Mouse (Mus musculus): ENCODE measurements around the gene Hpca.

Hpca gene

DNA sequence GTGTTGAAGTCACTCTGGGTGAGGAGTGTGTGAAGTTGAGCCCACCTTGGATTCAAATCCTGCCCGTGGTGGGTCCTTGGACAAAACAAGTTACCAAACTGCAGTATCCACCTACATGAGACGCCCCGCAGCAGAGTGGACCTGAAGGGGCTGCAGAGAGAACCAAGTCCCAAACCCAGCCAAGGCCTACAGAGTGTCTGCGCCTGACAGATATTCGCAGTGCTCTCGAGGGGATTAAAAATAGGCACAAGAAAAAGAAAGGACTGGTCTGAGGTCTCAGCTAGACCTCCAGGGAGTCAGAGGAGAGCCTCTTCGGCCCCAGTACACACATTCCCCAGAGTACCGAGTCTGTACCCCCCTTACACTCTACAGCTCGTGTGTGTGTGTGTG lies 14.3 kb upstream of the Hpca start:
- DNase-seq (ENCODE audit: low spot score), result no peak

DNA sequence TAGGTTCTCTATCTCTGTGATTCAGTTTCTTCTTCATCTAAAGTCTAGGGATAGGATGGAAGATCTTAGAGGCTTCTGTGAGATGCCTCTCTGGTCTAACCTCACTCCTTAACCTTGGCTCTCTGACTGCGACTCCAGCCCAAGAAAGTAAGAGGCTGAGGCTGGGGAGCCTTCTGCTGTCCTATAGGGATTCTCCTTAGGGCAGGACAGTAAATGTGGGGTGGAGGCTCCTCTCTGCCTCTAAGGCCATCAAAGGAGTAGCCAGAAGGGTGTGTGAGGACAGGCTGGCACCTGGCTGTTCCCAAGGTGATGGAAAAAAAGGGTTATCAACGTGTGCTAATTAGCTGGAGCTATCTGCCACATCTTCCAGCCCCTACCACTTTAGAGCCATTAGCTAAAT lies 13.8 kb upstream of the Hpca start:
- no peak for DNase-seq (ENCODE audit: low spot score)

DNA sequence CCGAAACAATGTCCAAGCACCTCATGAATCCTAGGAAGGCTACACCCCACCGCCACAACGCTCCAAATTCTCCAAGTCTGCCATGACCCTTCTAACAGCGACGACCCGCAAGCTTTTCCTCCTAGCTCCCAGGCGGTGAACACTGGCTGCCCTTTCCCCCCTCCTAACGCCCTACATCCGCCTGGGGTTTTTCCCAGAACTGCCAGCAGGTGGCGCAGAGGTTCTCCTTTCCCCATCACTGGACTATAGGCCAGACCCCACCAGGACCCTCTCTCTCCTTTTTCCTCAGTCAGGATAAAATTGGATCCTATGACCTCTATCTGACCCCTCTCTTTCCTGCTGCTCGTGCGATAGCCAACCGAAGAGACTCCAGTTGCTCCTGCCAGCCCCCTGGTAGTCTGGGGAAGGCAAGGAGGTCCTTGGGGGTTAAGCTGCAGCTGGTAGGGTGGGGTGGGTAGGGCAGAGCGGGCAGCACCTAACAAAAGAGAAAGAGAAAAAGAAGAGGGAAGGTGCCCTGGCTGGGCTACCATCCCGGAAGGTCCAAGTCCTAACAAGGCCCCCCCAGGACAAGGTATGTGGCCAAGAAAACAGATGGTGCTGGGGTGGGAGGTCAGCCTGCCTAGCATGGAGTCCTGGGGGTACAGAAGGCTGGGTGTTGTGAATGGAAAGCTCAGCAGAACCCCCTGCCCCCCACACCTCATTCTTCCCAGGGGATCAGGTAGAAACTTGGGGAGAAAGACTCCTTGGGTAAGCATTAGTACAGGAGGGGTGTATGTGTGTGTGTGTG lies 13.2 kb upstream of the Hpca start:
- DNase-seq (ENCODE audit: low spot score), result no peak

DNA sequence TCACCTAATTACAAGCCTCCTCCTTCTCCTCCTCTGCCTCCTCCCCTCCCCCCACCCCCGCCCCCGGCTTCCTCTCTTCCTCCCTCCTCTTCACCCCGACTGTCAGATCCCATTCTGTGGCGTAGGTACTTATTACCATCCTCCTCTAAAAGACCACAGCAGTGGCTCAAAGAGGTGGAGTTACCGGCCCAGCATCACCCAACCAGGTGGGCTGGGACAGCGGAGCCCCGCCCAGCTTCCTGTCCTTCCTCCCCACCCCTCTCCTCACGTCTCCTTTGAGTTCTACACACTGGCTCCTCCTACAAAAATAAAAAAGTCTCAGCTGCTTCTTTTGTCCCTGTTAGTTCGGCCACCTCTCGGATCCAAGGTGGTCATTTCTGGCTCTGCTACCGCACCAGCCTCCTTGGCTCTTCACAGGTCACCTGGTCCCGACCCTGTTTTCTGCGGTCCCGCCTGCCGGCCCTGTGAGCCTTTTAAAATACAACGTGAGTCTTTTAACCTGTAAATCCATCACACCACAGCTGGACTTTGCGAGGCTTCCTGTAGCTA lies 9.0 kb upstream of the Hpca start:
- DNase-seq (ENCODE audit: low spot score), result no peak

DNA sequence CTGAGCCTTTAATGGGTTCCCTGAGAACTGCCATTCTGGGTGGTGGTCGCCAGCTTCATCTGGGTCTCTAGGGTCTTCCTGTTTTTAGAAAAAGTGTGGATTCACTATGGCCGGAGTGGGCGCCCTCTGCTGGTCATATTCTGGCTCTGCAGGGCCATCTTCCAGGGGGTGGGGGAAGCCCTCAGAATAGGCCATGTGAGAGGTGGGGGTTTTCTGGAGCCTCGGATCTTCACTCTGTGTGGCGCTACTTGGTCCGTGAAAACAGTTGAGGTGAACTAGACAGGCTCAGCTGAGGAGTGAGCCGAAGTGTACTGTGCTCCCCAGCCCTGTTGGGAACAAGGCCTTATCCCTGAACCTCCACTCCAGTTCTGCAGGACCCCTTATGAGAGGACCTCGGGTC lies 8.3 kb upstream of the Hpca start:
- no peak for DNase-seq (ENCODE audit: low spot score)

DNA sequence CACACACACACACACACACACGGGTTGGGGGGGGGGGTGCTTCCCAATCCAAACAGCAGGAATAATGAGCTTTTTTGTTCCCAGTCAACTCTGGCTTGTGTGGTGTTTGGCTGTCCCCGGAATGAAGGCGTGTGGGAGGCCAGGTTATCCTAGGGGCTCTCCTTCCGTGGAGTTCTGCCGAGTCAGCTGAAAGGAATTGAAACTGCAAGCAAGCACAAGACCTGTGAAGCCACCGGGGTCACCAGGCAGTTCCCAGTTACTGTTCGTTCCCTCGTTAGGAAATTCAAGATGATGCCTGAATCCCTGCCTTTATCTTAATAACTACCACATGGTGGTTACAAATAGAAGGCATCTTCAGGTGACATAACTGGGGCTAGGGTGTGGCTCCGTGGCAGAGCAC lies 7.6 kb upstream of the Hpca start:
- DNase-seq (ENCODE audit: low spot score), result no peak

DNA sequence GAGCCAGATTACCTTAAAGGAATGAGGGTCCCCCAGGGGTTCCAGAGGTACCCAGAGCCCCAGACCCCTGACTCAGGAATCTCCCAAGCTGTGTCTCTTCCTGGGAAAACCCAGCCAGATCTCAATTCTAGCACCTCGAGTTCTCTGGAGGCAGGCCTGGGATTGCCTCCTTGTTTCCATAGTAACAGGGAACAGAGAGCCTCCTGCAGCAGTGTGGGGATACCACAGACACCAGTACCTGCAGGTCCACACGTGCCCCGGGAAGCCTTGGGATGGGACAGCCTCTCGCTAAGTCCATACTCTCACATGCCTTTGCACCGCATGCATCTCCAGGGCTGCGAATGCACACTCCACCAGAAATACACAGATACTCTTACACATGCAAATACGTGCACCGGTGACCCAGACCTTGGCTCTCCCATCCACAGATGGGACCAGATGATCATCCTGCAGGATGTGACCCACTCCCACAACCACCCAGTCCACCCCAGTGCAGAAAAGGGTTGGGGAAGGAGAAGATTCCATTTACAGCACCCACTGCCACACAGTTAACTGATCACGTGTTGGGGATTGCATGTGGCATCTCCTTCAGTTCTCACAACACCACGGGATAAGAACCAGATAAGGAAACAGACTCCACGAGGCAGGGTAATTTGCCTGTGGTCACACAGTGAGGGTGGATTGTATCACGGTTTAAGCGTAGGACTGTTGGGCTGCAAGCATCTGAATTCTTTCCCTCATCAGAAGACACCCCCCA lies 6.9 kb upstream of the Hpca start:
- no peak for DNase-seq (ENCODE audit: low spot score)

DNA sequence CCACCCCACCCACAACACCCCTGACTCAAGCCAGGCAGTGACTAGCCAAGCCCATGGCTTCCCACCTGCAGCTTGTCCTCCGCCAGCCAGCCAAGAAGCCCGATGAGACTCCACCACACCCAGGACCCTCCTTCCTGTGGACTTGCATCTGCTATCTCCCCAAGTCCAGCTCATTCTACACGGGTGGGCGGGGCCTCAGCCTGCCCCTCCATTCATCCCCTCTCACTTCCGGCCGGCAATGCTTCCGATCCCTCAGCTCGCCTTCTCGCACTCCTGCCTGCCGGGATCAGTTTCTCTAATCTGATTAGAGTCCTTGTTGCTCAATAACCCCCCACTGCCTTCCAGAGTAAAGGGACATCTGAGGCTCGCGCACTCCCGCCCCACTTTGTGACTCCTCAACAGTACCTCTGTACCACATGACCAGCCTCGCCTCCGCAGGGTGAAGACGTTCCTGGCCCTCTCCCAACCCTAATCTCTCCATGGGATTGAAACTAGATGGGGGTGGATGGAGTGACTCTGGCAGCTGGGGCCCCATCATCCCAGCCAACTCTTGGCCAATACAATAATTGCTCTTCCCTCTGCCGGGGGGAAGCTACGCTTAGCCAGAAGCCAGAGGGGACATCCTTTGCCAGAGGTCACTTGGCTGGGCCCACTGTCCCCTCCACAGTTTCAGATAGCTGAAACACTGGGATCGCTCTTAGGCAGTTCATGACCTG lies 4.1 kb upstream of the Hpca start:
- DNase-seq (ENCODE audit: low spot score), result no peak

DNA sequence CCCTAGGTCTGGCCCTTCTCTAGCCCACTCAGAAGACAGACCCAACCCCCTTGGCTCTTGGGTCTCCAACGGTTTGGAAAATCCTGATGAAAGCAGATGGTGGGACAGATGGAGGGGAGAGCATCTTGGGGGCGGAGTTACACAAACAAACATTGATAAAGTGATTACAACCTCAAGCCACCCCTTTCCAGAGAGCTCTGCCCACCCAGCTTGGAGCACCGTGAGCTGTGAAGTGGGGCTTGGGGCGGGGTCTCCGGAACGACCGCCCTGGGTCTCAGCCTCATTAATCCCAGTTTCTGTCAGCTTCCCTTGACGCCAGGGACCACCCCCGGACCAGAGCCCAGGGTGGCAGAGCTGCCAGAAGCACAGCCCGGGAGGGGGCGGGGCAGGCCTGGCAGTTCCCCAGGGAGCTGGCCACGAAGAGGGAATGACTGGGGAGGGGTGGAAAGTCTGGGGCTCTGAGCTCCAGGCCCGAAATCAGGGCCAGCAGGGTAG lies 2.9 kb upstream of the Hpca start:
- no peak for DNase-seq (ENCODE audit: low spot score)

DNA sequence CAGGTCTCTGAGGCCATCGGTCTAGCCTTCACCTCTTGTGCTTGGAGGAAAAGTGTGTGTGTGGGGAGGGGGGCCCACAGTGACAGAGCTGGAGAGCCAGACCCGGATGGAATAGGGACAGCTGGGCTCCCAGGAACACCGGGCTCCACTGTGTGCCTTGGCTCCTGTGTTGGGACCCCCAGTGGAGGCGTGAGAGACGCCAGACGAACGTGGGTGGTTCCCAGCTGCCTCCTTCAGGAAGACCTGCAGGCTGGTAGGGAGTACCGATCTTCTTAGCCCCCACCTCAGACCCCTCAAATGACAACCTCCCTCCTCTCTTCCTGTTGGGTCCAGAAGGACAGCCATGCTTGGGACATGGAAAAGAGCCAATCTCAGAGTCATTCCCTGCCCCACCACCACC lies 883 bp upstream of the Hpca start:
- no peak for DNase-seq (ENCODE audit: low spot score)

DNA sequence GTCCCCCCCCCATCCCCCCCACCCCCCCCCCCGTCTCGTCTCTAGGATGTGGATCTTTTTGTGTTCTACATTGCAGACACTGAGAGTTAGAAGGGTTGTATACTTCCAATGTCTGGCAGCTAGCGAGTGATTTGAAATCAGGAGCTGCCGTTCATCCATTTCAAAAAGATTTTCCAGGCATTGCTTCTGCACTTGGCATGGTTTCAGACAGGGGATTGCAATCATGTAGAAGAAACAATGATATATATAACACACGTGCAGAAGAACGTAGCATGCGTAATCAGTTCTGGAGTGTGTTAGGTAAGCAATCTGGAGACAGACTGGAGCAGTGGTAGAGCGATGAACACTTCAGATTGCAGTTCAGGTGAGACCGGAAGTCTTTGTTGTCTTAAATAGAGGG lies 271 bp upstream of the Hpca start:
- DNase-seq (ENCODE audit: low spot score), result no peak

DNA sequence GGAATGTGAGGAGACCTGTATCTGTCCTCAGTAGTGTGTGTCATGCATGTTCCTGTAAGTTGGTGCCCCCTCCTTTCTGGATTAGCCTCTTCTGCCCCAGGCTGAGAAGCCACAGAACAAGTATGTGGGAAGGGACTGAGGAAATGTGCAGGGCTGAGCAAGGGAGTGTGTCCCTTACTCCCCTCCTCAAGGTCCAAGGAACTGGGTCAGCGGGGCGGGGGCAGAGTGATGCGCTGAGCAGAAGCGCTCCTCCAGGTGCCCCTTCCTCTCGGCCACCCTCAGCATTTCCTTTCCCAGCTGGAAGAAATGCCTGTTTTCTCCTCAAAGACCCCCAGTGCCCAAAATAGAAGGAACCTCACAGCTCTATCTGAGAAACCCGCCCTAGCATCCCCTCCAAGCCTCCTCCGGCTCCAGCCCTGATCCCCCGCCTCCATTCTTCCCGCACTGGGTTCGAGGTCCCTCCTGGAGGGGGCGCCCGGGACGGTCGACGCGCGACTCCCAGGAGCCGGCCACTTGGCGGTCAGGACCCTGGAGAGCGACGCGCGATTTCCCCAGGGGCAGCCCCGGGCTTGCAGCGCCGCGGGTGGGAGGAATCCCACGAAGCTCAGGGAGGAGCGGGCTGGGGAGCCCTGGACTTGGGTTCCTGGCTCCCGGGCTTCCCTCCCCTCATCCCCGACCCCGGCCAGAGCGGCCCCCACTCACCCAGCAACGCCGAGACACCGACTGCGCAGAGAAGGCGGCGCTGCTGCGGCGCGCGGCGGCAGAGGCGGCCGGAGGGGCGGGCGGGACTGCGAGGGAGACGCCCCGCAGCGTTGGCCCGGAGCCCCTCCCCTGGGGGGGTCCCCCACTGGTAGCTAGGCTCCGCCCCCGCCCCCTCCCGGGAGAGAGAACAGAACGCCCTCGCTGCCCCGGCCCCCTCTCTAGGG lies 1.1 kb downstream of the Hpca start:
- no peak for DNase-seq (ENCODE audit: low spot score)

DNA sequence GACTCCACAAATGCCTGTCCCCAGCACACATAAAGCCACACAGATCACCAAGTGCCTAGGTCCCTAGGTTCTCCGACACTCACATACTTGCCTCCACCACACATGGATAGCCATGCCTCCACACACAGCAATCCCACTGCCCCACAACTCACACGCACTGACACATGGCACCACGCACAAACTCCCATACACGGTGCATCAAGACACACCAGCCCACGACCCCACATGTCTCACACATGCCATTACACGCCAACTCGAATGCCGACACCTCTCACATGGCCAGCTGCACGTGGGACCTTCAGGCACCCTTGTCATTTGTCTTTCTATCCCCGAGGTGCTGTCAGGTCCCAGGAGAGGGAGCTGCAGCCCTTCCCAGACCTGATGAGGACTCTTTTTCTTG lies 2.1 kb downstream of the Hpca start:
- no peak for DNase-seq (ENCODE audit: low spot score)

DNA sequence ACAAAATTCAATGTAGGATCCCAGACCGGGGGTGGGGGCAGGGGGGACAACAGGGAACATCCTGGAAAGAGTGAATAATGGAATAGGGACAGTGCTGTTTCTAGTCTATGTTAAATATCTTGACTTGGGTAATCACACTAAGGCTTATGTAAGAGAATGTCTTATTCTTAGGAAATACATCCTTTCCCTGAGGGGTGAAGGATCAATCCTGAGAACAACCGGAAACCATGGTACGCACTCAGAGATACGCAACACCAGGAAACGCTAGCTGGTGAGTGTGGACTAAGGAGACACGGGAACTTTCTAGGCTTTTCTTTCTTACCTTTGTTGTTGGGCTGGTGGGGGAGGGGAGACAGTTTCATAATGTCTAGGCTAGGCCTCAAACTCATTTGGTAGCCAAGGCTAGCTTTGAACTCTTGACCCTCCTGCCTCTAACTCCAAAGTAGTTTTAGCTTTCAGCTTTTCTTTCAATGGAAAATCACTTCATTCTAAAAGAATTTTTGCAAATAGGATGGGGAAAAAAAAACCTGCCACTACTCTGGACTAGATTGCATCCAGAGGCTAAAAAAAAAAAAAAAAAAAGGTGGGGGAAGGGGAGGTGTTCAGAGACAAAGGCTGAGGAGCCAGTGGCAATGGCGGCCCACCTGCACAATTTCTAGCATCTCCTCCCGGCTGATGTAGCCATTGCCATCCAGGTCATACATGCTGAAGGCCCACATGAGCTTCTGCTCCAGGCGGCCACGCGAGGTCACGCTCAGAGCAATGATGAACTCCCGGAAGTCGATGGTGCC lies 3.9 kb downstream of the Hpca start:
- no peak for DNase-seq (ENCODE audit: low spot score)

DNA sequence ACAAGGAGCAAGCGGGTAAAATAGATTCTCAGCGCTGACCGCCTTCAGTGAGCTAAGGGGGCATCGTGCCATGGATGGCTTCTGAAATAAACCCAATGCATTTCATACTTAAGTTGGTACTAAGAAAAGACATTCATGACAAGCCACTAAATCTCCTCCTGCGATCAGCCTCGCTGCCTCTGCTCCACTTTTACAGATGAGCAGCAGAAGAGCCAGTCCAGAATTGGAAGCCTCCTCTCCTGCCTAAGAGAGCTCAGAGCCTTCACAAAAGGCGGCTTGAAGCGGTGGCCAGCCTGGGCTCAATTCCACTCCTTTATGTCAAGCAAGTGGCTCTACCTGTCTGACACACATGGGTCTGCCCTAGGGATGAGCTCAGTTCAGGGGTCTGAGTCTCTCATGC lies 5.1 kb downstream of the Hpca start:
- no peak for DNase-seq (ENCODE audit: low spot score)

DNA sequence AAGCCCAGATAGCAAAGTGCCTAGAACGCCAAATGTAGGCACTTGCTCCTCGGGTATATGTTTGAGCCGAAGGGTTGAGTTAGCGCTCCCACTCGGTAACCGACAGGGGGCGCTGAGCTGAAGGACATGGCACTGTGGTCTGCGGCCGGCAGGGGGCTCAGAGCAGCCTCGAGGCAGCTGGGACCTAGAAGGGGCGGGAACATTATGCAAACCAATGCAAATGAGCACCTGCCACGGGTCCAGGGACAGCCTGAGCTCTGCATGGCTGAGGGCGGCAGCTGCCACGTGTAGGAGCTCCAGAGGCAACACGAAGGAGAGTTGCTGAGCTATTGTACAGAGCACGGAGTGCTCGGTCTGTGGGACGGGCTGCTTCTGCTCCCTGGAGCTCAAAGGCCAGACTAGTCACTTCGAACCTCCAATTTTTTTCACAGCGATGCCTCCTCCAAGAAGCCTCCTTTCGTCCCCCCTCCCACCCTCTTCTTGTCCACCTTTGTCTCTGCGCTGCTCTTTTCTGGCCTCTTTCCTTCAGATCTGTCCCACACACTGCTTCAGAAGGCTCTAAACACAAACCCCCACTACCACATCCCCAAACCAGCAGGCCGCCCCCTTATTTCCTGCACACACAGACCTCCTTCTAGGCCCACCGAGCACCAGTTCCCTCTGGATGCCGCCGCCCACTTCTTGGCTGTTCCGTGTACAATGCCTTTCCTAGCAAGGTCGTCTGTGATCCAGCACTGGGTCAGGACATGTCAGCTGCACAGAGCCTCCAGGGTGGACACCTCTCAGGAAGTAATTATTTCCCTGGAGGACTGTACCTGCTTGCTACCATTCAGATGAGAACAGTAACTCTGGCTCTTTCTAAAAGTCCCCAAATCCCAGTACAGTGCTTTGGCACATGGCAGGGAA lies 8.5 kb downstream of the Hpca start:
- peak; percentile 71 for DNase-seq (ENCODE audit: low spot score)

DNA sequence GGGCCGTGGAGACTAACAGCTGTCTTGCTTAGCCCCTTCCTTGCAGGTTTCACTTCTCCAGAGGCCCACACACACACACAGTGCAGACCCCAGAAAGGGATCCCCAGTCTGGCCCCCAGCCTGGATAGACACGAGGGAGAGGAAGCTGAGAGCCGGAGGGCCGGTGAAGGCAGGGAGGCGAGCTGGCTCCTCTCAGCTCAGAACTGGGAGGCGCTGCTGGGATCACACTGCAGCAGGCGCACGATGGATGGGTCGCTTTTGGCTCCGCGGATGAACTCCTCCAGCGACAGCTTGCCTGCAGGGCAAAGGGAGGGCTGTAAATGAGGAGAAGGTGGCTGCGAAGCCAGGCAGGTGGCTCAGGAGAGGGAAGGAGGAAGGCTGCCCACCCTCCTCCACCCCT lies 9.6 kb downstream of the Hpca start:
- DNase-seq (ENCODE audit: low spot score), result no peak

DNA sequence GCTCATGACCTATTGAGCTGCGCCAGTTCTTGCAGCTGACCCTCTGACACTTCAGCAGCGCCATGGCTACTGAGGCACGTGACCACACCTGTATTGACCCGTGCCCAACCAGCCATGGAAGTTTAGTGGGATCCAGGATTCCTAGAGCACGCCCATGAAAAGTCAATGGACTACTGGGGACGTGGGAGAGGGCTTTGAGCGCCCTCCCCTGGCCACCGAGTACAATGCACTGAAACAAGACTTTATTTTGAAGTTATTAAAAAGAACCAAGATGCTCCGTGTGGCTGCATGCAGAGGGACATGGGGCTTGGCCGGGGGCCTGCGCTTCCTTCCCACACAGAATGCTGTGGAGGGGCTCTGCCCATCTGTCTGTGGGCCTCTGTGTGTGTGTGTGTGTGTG lies 10.5 kb downstream of the Hpca start:
- DNase-seq (ENCODE audit: low spot score), result no peak

DNA sequence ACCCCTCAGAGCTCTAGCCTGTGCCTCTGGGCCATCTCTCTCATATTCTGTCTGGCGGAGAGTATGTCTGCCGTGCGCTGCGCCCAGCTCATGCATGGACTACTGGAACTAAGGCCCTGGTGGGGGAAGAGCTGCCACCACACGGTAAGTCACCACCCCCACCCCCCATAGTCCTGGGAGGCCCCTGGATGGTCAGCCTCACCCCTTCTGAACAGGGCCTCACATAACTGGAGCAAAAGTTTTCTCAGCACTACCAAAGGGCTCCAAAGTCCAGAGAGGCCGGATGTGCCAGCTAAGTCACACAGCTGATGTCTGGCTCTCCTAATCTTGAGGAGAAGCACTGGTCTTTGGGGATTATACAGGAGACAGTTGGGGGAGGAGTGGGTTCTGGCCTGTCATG lies 11.0 kb downstream of the Hpca start:
- no peak for DNase-seq (ENCODE audit: low spot score)

DNA sequence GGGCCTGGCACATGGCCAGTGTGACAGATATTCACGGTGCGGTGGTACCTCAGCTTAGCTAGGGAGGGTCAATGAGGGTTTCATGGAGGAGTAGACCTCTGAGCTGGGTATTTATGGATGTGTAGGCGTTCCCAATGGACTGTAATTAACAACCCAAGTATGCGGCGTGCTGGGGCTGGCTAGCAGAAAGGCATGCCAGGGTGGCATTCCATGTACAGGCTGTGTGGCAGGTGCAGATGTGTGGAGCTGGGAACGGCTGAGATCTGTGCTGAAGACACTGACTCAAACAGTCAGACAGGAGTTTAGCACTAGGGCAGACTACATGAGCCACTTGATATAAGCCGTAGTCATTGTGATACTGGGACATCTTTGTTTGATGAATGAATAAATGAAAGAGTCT lies 13.2 kb downstream of the Hpca start:
- DNase-seq (ENCODE audit: low spot score), result no peak
